Mouse (Mus musculus) urinary bladder, postnatal 36 days (tissue): ENCODE measurements at regions not wholly inside any gene's neighbourhood (a gene's known extent, or its start where the extent isn't known, plus 50 kb on each side); places are given as distances from the start of the nearest gene placed in this dataset.

Experiments used
- DNase-seq, 2 experiments: peaks; one replicate each; pipeline ENCODE4 v3.0.0; 2022; ENCODE audit warnings: low spot score in 2 of 2, mixed read lengths in 1 of 2

DNA sequence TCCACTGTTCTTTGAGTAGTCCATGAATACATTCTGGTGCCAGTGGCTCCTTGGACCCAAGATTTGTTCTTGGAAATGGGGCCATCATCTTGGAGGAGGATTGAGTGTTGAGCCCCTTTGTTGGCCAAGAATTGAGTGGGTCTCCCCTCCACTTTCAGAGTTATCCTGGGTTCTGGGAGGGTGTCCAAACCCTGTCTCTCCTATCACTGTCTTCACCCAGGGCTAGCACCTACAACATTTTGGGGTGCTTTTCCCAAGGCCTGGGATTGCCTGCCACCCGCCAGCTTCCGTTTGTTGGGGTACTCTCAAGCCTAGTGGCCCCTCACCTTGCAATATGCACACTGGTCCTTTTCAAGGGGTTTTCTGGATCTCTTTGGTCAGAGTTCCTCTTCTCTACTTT lies 568.8 kb upstream of the Tbl1xr1 start:
- DNase-seq = no peak

GRCm38 (mm10) chr3:21512081-21512480 lies 564.4 kb upstream of the Tbl1xr1 start:
- DNase-seq = no peak

DNA sequence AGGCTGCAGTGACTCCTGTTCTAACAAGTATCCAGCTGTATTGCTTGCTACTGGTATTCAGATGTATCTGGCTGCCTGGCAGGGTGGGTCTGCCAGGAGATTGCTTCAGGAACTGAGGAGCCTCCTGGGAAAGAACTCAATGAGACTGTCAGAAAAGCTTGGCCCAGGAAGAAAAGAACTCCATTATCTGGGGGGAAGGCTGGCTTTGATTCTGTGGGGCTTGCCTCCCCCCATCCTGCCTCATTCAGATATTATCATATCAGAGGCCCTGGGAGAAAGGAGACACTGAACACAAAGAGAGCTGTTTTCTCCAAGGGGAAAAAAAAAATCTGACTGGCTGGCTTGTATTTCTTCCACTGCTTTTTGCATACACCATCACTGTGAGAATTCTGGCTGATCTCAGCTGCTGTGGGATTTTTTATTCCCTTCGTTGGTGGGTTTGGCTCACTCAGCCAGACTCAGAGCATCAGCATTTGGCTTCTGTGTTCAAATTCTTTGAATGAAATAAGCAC lies 552.0 kb upstream of the Tbl1xr1 start:
- DNase-seq = peak in 1 of 2 experiments; percentile 23

DNA sequence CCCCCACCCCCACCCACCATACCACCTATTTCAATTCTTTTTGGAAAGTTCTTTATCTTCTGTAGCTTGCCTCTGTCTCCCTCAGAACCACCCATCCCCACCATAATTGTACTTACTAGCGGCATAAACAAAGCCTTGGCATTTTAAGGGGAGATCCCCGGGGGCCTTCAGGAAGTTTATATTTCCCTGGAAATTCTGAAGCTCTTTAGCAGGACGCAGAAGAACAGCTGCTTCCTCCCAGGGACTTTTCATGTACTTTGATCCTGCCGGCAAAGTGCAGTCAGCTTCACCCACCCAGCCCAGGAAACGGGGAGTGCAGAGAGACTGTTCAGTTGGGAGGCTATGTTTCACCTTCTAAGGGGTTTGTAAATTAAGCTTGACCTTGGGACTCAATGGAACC lies 545.6 kb upstream of the Tbl1xr1 start:
- DNase-seq = no peak

GRCm38 (mm10) chr3:21539138-21539537 lies 537.3 kb upstream of the Tbl1xr1 start:
- no peak for DNase-seq

- DNase-seq = no peak
Measured at GRCm38 (mm10) chr3:21544456-21544855, 532.0 kb upstream of the Tbl1xr1 start.

DNA sequence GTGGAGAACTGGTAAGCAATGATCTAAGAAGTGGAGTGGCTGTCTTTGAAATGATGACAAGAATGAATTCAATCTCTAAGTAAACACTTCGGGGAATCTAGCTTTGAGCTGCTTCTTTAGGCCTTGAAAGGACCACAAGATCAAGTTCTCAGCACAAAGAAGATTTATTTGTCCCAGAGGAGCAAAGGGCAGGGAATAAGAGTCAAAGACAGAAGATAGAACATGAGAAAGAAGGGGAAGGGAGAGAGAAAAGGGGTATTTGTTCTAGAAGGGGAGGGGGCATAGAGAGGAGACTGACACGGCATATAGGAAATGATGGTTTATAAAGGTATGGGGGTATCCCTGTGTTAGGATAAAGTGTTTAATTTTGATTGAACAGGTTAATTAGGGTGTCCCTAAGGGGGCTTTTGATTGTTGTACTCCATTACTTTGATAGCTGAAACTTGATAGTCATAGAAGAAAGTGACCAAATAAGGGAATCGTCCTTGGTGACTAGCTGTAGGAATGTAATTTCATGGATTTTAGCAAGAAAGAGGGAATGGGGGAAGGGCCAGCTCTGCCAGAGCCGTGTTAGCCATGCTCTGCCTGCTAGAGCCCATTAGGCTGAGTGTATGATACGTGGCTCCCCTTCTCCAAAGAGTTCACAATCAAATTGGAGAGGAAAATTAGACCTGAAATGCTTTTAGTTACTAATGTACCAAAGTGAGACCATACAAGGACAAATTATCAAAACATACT lies 531.1 kb upstream of the Tbl1xr1 start:
- no peak for DNase-seq

DNA sequence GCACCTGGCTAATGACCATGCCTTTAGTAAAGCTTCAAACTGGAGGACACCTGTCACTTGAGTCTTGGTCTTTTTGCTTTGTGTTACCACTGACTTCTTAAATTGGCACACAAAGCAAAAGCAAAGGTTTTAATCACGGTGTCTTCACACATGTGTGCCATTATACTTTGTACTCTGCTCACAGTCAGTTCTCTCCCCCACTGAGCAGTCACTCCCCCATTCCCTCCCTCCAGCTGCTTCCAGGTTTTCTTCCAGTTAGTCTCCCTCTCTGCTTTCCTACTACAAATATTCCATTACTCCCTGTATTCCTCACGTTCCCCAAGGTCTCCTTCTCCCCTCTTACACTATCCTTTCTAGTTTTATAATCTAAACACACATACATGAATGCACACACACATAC lies 530.0 kb upstream of the Tbl1xr1 start:
- no peak for DNase-seq

DNA sequence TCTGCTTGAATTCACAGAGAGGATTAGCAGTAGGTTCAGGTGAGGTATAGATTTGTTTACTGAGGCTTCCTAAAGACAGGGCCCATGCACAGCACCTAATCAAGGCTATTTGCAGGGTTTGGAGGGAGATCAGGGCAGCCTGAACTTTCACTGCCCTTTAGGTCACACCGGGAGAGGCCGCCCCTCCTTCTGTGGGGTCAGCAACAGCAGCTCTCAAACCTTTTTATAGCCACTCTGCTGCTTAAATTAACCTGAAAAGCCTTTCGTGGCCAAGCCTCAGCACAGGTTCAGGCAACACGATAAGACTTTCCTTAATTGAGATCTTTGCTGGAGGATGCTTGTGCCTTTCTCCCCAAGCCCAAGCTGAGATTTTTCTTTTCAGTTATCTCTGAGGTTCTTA lies 526.8 kb upstream of the Tbl1xr1 start:
- no peak for DNase-seq

- DNase-seq = no peak
Measured at GRCm38 (mm10) chr3:21553159-21553758, 523.2 kb upstream of the Tbl1xr1 start.

DNA sequence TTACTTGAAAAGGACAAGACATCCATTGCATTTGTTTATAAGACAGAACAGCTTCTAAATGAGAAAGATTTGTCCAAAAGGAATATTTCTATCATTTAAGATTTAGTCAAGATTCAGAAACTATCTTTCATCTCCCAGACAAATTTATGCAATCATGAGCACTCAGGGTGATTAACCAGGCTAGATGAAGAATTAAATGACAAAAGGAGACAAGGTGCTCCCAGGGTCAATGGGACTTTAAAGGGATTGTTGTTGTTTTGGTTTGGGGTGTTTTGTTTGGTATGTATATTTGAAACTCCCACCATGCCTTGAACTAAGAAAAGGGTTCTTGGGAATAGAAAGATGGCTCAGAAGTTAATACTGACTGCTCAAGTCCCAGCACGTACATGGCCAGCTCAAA lies 522.6 kb upstream of the Tbl1xr1 start:
- DNase-seq = no peak

- DNase-seq = peak in 1 of 2 experiments; percentile 26
Measured at GRCm38 (mm10) chr3:21557963-21558441, 518.5 kb upstream of the Tbl1xr1 start.

DNA sequence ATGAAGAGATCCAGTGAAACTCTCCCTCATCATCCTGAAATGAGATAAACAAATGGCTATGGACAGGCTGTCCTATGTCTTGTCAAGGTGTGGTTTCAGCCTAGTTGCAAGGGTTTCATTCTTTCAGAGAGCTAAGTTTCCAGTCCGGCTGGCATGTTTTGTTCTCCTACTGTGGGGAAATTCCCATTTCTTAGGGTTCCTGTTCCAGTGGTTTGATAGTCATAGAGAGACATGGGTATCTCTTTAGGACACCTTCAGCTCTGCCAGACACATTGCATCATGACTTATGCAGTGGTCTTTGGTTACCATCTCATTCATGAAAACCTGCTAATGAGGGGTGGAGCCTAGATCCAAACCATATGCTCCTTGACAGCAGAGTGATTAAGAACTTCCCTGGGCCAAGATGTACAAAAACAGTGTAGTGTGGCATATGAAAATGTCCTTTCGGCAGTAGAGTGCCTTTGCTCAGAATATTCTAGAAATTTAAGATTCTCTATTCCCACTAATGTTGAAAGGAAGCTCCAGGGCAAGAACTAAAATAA lies 513.6 kb upstream of the Tbl1xr1 start:
- no peak for DNase-seq

GRCm38 (mm10) chr3:21563454-21563853 lies 513.0 kb upstream of the Tbl1xr1 start:
- DNase-seq = no peak

- DNase-seq = peak; percentile 28 to 72
Measured at GRCm38 (mm10) chr3:21564211-21564781, 512.2 kb upstream of the Tbl1xr1 start.

DNA sequence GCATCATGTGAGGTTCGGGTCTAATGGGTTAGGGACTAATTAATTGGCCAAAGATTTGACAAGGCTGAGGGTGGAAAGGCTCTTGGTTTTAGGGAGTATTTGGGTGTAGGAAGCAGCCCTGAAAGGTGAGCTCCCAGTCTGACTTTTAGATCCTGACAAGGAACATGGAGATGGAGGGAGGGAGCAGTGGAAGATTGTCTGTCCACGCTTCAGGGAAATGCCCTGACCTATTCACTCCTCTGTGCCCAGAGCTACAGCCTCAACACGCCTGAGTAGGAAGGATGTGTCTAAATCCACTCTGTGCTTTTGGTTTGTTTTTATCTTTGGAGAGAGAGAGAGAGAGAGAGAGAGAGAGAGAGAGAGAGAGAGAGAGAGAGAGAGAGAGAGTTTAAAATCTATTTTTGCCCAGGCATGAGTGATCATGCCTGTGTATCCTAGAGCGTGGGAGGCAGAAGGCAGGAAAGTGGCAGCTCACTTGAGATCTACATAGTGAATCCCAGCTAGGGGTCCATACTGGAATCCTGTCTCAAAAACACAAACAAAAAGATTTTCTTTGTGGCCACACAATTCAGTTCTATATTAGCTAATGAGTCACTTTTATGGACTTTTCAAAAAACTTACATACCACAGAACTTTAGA lies 511.5 kb upstream of the Tbl1xr1 start:
- no peak for DNase-seq

GRCm38 (mm10) chr3:21569721-21570120 lies 506.7 kb upstream of the Tbl1xr1 start:
- no peak for DNase-seq

GRCm38 (mm10) chr3:21578635-21579034 lies 497.8 kb upstream of the Tbl1xr1 start:
- no peak for DNase-seq

DNA sequence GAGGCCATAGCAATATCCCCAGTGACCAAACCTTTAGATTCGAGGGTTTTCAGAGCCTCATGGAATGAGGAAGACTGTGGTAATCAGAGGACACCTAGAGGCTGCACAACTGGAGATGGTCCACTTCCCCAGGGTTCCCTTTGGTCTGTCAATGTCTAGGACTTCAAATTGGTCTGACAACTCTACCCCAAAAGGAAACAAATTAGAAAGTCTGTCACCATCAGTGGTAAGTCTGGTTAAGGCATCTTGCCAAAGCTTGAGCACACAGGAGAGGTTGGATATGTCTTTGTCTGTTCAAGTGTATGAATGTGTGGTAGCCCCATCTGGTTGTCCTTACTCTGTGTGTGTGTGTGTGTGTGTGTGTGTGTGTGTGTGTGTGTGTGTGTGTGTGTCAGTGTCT lies 494.3 kb upstream of the Tbl1xr1 start:
- no peak for DNase-seq

GRCm38 (mm10) chr3:21585767-21586166 lies 490.7 kb upstream of the Tbl1xr1 start:
- no peak for DNase-seq

DNA sequence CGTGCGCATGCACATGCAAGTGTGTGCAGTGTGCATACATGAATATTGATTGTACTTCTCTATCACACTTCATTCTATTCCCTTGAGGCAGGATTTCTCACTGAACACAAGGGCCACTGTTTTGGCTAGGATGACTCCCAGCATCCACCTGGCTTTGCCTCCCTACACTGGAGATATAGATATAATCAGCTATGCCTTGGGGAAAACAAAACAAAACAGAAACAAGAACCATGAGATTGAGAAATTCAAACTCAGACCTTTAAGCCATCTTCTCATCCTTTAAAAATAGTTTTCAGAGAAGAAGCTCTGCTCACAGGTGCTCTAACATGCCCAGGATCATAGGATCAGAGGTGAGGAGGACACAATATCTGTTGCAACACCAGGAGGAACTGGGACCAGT lies 469.6 kb upstream of the Tbl1xr1 start:
- DNase-seq = no peak

GRCm38 (mm10) chr3:21610231-21610630 lies 466.2 kb upstream of the Tbl1xr1 start:
- DNase-seq = no peak
